Mouse (Mus musculus): Measurements from ENCODE around the gene Sh3bp4. TPM values are rescaled to one million over a fixed set of nuclear protein-coding genes. Genes with fewer than 3 reads are reported as not detected.

The Sh3bp4 gene
- total and polyA plus RNA-seq, 3 experiments = not detected

DNA sequence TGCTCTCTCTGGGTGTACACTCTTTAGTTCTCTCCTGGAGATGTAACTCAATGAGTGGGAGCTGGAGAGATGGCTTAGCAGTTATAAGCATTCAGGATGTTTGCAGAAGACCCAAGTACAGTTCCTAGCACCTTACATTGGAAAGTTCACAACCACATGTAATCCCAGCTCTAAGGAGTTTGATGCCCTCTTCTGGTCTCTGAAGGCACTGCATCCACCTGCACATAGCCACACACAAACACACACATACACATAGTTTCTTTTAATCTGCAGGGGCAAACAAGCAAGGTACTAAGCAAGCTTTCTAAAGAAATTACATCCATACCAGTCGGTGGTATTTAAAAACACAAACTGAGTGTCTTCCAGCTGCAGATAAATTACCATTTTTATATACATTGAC is 12.2 kb upstream of the Sh3bp4 start:
- no peak for DNase-seq (ENCODE audit: extremely low read depth)

DNA sequence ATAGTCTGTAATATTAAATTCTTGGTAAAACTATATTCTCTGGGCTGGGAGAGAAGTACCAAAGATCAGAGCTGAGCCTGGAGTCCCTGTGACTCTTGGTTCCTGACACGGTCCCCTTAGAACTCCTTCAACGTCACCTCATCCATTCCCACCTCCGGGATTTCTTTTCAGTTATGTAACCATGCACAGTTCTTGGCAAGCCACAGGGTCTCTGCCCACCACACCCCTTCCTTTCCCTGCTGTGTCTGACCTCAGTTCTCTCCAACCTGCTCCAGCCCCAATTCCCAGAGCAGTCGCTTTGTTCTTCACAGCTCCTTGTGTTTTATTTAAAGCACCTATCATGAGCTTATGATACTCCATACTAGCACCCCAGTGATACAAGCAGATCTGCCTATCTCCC is 7.2 kb upstream of the Sh3bp4 start:
- H3K79me2 ChIP-seq (replicated peaks; ENCODE audit: control insufficient read depth, extremely low read depth, insufficient read depth, poor library complexity, severe bottlenecking) = no peaks in the 10 kb centered on the region
- H3K9ac ChIP-seq (ENCODE audit: insufficient read depth, low read depth) = no peak overlapping the region
- no peaks in the 10 kb centered on the region for H3K36me3 ChIP-seq (replicated peaks in 1 of 2; ENCODE audit: control insufficient read depth in 1 of 2, insufficient read depth in 1 of 2, low read length in 1 of 2)
- no peaks in the 10 kb centered on the region for H3K27me3 ChIP-seq (replicated peaks)
- in situ Hi-C loops (cut with MboI; ENCODE audit: low pct_ligation_motif_present, low pct_unique_long_range_greater_than_20kb, low sequenced_read_pairs) (no loop called here), dilution Hi-C loops (cut with MboI; ENCODE audit: extremely low pct_ligation_motif_present, extremely low pct_unique_long_range_greater_than_20kb, low sequenced_read_pairs) (no loop called here)
- DNase-seq (ENCODE audit: extremely low read depth) = no peak
- no peak overlapping the region for H3K4me3 ChIP-seq (replicated peaks in 1 of 3; ENCODE audit: low read depth in 2 of 3, low read length in 2 of 3, poor library complexity in 1 of 3)
- no peak for TF ChIP-seq CTCF (conservative IDR thresholded peaks at IDR 0.05 in 1 of 2, IDR thresholded peaks at IDR 0.05 in 1 of 2; ENCODE audit: low read depth in 2 of 2, low read length in 2 of 2)
- TF ChIP-seq NELFE (IDR thresholded peaks at IDR 0.05; ENCODE audit: low read depth, low read length) = no peak
- no peak for TF ChIP-seq UBTF (IDR thresholded peaks at IDR 0.05; ENCODE audit: low read depth, low read length)
- TF ChIP-seq GABPA (IDR thresholded peaks at IDR 0.05; ENCODE audit: insufficient replicate concordance, low read depth, low read length) = no peak
- no peak for TF ChIP-seq PAX5 (IDR thresholded peaks at IDR 0.05; ENCODE audit: low read length)
- TF ChIP-seq ZNF384 (IDR thresholded peaks at IDR 0.05; ENCODE audit: low read depth, low read length) = no peak
- TF ChIP-seq RAD21 (IDR thresholded peaks at IDR 0.05; ENCODE audit: low read depth, low read length) = no peak
- TF ChIP-seq MXI1 (IDR thresholded peaks at IDR 0.05; ENCODE audit: low read depth, low read length) = no peak
- TF ChIP-seq CHD1 (IDR thresholded peaks at IDR 0.05; ENCODE audit: low read depth, low read length) = no peak
- no peak for TF ChIP-seq POLR2A (IDR thresholded peaks at IDR 0.05; ENCODE audit: low read depth, low read length)
- no peak for TF ChIP-seq ZMIZ1 (IDR thresholded peaks at IDR 0.05; ENCODE audit: low read depth, low read length)
- TF ChIP-seq ZKSCAN1 (IDR thresholded peaks at IDR 0.05; ENCODE audit: borderline replicate concordance, low read depth, low read length) = no peak
- H3K27ac ChIP-seq (ENCODE audit: insufficient read depth, low read depth) = no peak overlapping the region
- no peaks in the 10 kb centered on the region for H3K4me1 ChIP-seq (ENCODE audit: control insufficient read depth in 1 of 2, insufficient read depth in 2 of 2)
- H3K9me3 ChIP-seq (replicated peaks; ENCODE audit: low read length) = peaks cover 65% of the 10 kb centered on the region
- H3K4me2 ChIP-seq (ENCODE audit: insufficient read depth, low read depth, poor library complexity, severe bottlenecking) = no peak overlapping the region

More for the DNA sequence above, 12.2 kb upstream of the Sh3bp4 start:
- Histone ChIP-seq H3K4me3 (replicated peaks in 1 of 3; ENCODE audit: low read depth in 2 of 3, low read length in 2 of 3, poor library complexity in 1 of 3) (no peak overlapping the region), H3K4me2 (ENCODE audit: insufficient read depth, low read depth, poor library complexity, severe bottlenecking) (no peak overlapping the region), H3K79me2 (replicated peaks; ENCODE audit: control insufficient read depth, extremely low read depth, insufficient read depth, poor library complexity, severe bottlenecking) (no peaks in the 10 kb centered on the region), H3K4me1 (ENCODE audit: control insufficient read depth in 1 of 2, insufficient read depth in 2 of 2) (no peaks in the 10 kb centered on the region), H3K9ac (ENCODE audit: insufficient read depth, low read depth) (no peak overlapping the region), H3K9me3 (replicated peaks; ENCODE audit: low read length) (peaks cover 83% of the 10 kb centered on the region), H3K27me3 (replicated peaks) (no peaks in the 10 kb centered on the region), H3K27ac (ENCODE audit: insufficient read depth, low read depth) (no peak overlapping the region), H3K36me3 (replicated peaks in 1 of 2; ENCODE audit: control insufficient read depth in 1 of 2, insufficient read depth in 1 of 2, low read length in 1 of 2) (no peaks in the 10 kb centered on the region)
- in situ Hi-C loops (cut with MboI; ENCODE audit: low pct_ligation_motif_present, low pct_unique_long_range_greater_than_20kb, low sequenced_read_pairs) (no loop called here), dilution Hi-C loops (cut with MboI; ENCODE audit: extremely low pct_ligation_motif_present, extremely low pct_unique_long_range_greater_than_20kb, low sequenced_read_pairs) (no loop called here)
- TF ChIP-seq USF1 (IDR thresholded peaks at IDR 0.05; ENCODE audit: low read depth, low read length) (no peak), SMC3 (IDR thresholded peaks at IDR 0.05; ENCODE audit: low read depth, low read length) (no peak), MYC (IDR thresholded peaks at IDR 0.05; ENCODE audit: low read depth, low read length) (no peak)

- Histone ChIP-seq H3K4me2 (ENCODE audit: insufficient read depth, low read depth, poor library complexity, severe bottlenecking) (no peak overlapping the region), H3K9ac (ENCODE audit: insufficient read depth, low read depth) (no peak overlapping the region), H3K4me3 (replicated peaks in 1 of 3; ENCODE audit: low read depth in 2 of 3, low read length in 2 of 3, poor library complexity in 1 of 3) (no peak overlapping the region), H3K4me1 (ENCODE audit: control insufficient read depth in 1 of 2, insufficient read depth in 2 of 2) (no peaks in the 10 kb centered on the region), H3K27me3 (replicated peaks) (no peaks in the 10 kb centered on the region), H3K9me3 (replicated peaks; ENCODE audit: low read length) (peaks cover 68% of the 10 kb centered on the region), H3K36me3 (replicated peaks in 1 of 2; ENCODE audit: control insufficient read depth in 1 of 2, insufficient read depth in 1 of 2, low read length in 1 of 2) (no peaks in the 10 kb centered on the region), H3K27ac (ENCODE audit: insufficient read depth, low read depth) (no peak overlapping the region), H3K79me2 (replicated peaks; ENCODE audit: control insufficient read depth, extremely low read depth, insufficient read depth, poor library complexity, severe bottlenecking) (no peaks in the 10 kb centered on the region)
- no peak for DNase-seq (ENCODE audit: extremely low read depth)
- TF ChIP-seq RCOR1 (conservative IDR thresholded peaks at IDR 0.05; ENCODE audit: low read depth, low read length) (no peak), MEF2A (IDR thresholded peaks at IDR 0.05; ENCODE audit: borderline replicate concordance, low read depth, low read length) (no peak), NELFE (IDR thresholded peaks at IDR 0.05; ENCODE audit: low read depth, low read length) (no peak), SMC3 (IDR thresholded peaks at IDR 0.05; ENCODE audit: low read depth, low read length) (no peak), MXI1 (IDR thresholded peaks at IDR 0.05; ENCODE audit: low read depth, low read length) (no peak), E2F4 (IDR thresholded peaks at IDR 0.05; ENCODE audit: insufficient replicate concordance, low read depth, low read length) (no peak), ZNF384 (IDR thresholded peaks at IDR 0.05; ENCODE audit: low read depth, low read length) (no peak), BHLHE40 (IDR thresholded peaks at IDR 0.05; ENCODE audit: low read depth, low read length) (no peak), MAZ (IDR thresholded peaks at IDR 0.05; ENCODE audit: low read depth, low read length) (no peak), RAD21 (IDR thresholded peaks at IDR 0.05; ENCODE audit: low read depth, low read length) (no peak), IRF4 (IDR thresholded peaks at IDR 0.05; ENCODE audit: low read depth, low read length) (no peak), ZKSCAN1 (IDR thresholded peaks at IDR 0.05; ENCODE audit: borderline replicate concordance, low read depth, low read length) (no peak), HCFC1 (IDR thresholded peaks at IDR 0.05; ENCODE audit: low read depth, low read length) (no peak), CTCF (conservative IDR thresholded peaks at IDR 0.05 in 1 of 2, IDR thresholded peaks at IDR 0.05 in 1 of 2; ENCODE audit: low read depth in 2 of 2, low read length in 2 of 2) (no peak), NRF1 (IDR thresholded peaks at IDR 0.05; ENCODE audit: low read depth, low read length) (no peak), CHD1 (IDR thresholded peaks at IDR 0.05; ENCODE audit: low read depth, low read length) (no peak), GABPA (IDR thresholded peaks at IDR 0.05; ENCODE audit: insufficient replicate concordance, low read depth, low read length) (no peak)
- in situ Hi-C loops (cut with MboI; ENCODE audit: low pct_ligation_motif_present, low pct_unique_long_range_greater_than_20kb, low sequenced_read_pairs) = no loop called here
- dilution Hi-C loops (cut with MboI; ENCODE audit: extremely low pct_ligation_motif_present, extremely low pct_unique_long_range_greater_than_20kb, low sequenced_read_pairs) = no loop called here
These were observed 6.4 kb upstream of the Sh3bp4 start for GRCm38 (mm10) chr1:89063800-89064199.
